ENCODE assay signal across 9 mouse cellular contexts in the genomic region with DNA sequence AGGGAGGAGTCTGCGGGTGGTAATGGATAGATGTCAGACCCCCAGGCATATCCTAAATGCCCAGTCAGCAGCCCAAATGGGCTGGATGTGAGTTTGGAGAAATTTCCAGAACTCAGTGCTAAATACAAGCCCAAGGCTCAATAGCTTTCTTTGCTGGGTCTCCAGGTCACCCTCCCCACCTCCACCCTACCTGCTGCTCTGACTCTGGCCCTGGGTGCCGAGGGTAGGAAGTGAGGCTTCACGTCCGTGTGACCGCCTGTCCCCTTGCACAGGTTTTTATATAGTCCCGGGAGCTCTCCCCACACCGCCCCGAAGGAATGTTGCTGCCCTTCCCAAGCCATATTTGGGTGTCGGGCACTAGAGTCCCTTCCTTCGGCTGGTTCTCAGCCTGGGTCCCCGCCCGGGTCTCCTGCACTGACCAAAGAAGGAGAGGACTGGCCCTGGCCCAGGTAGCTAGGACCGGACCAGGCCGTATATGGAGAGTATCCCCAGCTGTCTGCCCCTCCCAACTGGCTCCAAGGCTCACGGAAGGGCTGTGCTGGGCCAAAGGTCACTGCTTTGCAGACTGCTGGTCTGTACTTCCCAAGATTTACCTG. TPM values are rescaled to one million over a fixed set of nuclear protein-coding genes. Genes with fewer than 3 reads are reported as not detected.
DNase-seq lines count a peak whose midpoint lies in the region.
"Had no signal": no experiment of that assay in that cellular context is flagged by ENCODE, and none has a peak within 500 bp of the region (broad histone marks: within the 10 kb centered on the region; RNA-seq: fewer than 3 reads in every experiment).

A gene (minus strand): TSS at position 250 of the 596 bp plus-strand sequence.

- peak; percentile 88 for DNase-seq in heart, adult 11 months
- DNase-seq in heart, adult 9 months (ENCODE audit: low spot score in 2 of 2), result no peak
- no peak for DNase-seq in urinary bladder, adult 2 months (ENCODE audit: low spot score)
- DNase-seq in urinary bladder, postnatal 4 days (ENCODE audit: low spot score in 2 of 2), result no peak
- DNase-seq in heart, postnatal 25 days (ENCODE audit: low spot score), result no peak
- DNase-seq in layer of hippocampus, adult 11-12 months (ENCODE audit: low spot score), result no peak
- DNase-seq in layer of hippocampus, adult 18-20 months (ENCODE audit: low spot score in 2 of 2), result no peak
- no peak for DNase-seq in adrenal gland, adult (ENCODE audit: inconsistent age in 2 of 2, low spot score in 1 of 2)

- intact Hi-C loops in heart, postnatal 25 days (cut with DNase I), result no loop called here

RNA-seq across cellular contexts. Expression of the gene that starts here (rescaled TPM):
- polyA plus RNA-seq in urinary bladder, adult 2 months (2012; rRNA removed), result 1,444 and 2,020 TPM in 2 replicates
- 100 to 1,000 TPM; 516 to 635 TPM for total RNA-seq in heart, postnatal 25 days (2021)
- 1 to 10 TPM; 5.2 to 7.0 TPM for total RNA-seq in layer of hippocampus, adult 18-20 months (2021)
- total RNA-seq: CH12.LX had no signal

Comparison
In these comparisons a context has a peak if more than half of its experiments do, and no peak if none do; other contexts are left out.
1. RNA of the gene that starts here (total RNA-seq): 516 to 635 TPM in heart, postnatal 25 days; 5.2 to 7.0 TPM in layer of hippocampus, adult 18-20 months; every median in the first group is over 10 times any median in the second.